Mouse (Mus musculus): Measurements from ENCODE around the gene Sult6b1.
A peak's percentile ranks its signal among the peaks of the same experiment; 100 is the strongest.

The Sult6b1 gene

DNA sequence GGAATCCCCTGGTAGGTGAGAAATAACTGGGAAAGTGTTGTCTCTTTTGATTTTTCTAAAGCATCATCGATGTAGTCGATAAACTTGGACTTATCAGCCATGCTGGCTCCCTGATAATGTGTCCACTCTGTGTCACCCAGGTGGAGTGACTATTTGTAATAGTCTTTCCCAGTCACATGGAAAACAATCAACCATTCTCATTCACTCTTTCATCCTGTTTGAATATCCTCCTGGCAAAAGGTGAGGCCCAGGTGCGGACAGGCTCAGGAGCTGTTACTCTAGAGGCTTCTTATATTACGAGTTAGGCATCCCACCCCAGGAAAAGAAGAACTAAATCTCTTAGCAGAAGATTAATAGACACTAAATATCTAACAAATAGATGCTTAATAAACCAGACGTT is at the start of gene Sult6b1:
TSS of gene Sult6b1 (minus strand) at position 101 of the 400 bp plus-strand sequence.
- DNase-seq (ENCODE audit: low spot score in 2 of 2) = no peak

DNA sequence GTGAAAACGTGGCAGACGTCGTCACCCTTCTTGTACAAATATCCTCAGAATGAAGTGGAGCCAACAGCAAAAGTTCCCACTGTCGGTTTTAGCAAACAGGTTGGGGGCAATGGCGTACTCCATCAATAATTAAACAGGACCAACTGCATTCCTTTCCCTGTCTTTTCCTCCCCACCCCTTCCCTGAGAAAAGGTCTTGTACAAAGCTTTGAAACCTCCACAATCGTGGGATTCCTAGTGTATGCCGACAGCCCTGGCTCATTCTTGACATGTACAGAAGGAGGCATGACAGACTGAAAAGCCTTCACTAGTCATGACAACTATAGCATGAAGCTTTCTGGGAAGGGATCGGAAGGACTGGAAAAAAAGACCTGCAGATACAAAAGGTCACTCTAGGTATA is 46.4 kb upstream of the Sult6b1 start:
- no peak for DNase-seq (ENCODE audit: low spot score in 2 of 2)

DNA sequence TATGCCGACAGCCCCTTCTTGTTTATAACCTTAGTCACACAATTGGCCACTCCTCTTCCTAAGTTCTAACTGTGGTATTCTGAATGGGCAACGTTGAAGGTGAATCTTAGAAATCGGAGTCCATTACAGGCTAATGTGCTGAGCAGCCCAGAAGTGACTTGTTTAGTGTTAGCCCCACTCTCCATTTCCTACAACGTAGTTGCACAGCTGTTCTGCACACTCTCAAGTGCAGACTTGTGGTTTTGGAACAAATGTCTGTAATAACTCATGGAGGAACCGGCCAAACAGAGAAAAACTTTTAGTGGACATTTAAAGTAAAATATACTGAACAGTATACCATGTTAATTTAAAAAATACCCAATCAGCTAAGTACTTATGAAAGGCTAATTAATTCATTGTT is 45.3 kb upstream of the Sult6b1 start:
- no peak for DNase-seq (ENCODE audit: low spot score in 2 of 2)

DNA sequence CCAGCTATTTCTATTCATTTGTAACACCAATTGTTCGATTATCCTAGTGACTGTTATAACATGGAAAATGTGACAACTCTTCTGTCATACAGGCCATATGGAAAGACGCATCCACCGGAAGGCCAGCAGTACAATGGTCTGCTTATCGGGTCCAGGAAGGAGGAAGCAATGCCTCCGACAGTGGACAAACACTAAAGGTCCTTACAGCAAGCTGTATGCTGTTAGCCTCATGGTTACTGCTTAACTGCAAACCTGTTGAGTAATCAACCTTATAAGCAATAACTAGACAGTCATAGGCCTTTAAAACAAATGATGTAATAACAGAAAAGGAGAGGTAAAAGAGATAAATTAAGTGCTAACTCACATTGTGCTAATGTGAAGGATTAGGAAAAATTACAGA is 44.4 kb upstream of the Sult6b1 start:
- DNase-seq (ENCODE audit: low spot score in 2 of 2) = no peak

DNA sequence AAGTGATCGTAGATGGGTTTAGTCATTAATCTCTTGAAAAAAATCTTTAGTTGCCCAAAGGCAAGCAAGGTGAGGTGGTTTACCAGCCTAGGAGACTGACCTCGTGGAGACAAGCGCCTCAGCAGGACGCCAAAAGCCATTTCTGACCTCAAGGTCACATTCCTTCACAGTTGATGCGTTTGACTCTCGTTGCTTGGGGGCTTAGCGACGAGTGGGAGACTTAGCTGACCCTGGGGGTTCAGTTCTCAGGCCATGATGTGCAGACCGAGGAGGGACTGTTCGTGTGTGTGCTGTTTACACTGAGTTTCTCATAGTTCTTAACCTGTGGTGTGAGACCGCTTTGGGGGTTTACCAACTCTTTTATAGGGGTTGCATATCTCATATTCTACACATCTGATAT is 35.8 kb upstream of the Sult6b1 start:
- no peak for DNase-seq (ENCODE audit: low spot score in 2 of 2)

DNA sequence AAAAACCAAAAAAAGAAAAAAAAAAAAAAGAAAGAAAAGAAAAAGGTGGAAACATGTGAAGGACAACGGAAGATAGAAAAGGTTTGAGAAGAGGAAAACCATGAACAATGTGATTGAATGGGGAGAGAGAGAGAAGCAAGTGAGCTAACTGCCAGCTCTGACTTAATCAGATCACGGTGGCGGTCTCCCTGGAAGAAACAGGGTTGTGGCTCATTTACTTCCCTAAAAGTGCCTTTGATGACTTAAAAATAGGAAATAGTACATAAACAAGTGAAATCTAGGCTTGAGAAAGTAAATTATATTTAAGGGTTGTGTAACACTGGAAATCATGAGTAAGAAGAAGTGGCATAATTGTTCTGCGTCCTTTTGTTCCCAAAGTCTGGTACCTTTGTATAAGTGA is 32.1 kb upstream of the Sult6b1 start:
- DNase-seq (ENCODE audit: low spot score in 2 of 2) = no peak

DNA sequence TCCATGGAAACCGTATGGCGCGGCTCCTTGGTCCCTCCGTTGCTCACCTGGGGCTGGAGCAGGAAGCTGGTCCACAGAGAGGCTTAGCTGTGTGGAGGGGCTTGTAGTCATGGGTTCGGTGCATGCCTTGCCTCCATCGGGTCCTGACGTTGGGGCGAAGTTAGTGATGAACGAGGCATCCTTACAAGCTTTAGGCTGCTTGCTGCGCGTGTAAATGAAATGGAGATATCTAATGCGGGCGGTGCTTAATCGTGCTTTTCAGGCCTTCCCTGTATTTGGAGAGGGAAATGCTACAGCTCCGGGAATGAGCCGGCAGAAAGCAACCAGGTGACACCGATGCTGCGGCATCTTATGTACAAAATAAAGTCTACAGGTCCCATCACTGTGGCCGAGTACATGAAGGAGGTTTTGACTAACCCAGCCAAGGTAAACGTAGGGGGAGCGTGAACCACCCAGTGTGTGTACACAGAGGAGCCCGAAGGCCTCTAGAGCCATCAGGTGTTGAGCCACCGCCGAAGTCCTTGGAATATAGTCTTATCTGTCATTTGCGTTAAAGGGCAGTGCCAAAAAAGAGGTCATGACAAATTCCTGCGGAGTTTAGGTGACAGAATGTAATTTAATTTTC is 30.5 kb upstream of the Sult6b1 start:
- DNase-seq (ENCODE audit: low spot score in 2 of 2) = no peak

DNA sequence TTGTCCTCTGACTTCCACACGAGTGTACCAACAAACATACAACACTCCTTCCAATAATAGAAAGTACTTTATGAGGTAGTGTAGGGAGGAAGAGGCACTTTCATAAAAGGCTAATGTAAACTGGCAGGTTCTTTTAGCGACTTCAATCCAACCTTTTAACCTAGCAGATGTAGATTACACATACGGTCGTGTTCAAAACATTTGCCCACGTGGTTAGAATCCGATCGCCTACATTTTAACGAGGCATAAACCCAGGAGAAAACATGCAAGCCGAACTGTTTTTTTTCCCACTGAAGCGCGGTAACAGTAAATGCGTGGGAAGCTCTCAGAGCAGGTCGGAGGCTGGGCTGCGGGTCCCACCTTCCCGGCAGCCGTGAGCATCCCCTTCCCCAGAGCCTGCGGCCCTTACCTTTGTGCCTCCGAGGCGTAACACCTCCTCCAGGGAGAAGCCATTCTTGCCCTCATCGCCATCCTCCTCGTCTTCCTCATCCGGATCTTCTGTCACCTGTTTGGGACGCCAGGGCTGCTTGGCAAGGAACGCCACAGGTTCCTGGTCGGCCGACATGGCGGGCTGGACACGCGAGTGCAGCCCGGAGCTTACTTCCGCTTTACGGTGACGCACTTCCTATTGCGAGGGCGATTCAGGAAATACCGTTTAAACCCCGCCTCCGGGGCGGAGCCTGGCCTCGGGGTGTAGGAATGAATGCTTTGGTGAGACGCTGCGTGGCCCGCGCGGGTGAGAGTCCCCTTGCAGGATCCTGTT is 29.9 kb upstream of the Sult6b1 start, which contains the start of the genes Cebpz and Ndufaf7:
TSS of gene Cebpz (minus strand) at position 601 of the 763 bp plus-strand sequence.
TSS of gene Ndufaf7 (plus strand) at position 671 of the 763 bp plus-strand sequence.
- DNase-seq (ENCODE audit: low spot score in 2 of 2) = peak; percentile 95 to 96

DNA sequence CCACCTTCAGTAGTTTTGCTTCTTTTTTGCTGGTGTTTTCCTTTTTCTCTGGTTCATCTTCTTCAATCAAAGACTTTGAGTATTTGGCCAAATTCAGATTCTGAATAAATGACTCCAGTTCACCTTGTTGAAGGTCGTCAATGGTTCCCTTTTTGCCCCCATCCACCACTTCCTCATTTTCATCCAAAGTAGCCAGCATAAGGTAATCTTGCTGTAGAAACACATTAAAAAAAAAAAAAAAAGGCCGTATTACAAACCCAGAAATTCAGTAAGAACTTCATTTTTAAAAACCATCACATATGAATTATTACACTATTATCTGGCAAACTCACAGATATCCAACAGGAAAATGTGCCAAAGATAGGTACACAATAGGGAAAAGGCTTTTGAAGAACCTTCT is 29.1 kb upstream of the Sult6b1 start:
- DNase-seq (ENCODE audit: low spot score in 2 of 2) = no peak

DNA sequence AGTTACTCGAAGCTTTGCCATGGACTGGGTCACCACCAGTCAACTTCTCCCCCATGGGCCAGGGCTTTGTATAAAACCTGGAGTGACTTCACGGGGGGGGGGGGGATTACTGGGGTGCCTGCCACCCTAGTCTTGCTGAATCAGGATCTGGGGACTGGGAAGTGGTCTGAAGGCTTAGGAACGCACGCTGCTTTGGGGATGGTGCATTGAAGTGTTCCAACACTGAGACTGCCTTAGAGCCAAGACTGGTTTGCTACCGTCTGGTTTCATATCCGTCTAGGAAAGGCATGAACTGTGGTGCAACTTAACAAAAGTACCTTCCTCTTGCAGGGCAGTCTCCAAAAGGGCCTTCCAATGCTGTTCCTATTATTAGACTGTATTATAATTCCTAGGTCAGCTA is 10.9 kb upstream of the Sult6b1 start:
- DNase-seq (ENCODE audit: low spot score in 2 of 2) = peak in 1 of 2 experiments; percentile 12

DNA sequence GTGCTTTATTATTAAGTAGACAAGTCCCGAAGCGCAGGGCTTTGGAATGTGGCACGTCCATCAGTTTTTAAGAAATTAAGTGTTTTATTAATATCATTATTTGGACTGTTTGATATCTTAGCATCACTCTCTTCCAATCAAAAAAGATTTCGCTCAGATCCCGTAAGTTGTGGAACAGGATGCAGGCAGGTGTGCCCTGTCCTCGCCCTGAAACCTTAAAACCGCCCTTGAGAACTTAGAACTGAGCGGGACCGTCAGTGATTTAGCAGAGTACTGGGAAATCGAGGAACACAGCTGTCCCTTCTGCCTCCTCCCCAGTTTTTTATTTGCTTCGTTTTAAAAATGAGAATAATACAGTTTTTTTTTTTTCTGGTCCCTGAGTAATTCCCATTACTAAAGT is 10.1 kb upstream of the Sult6b1 start:
- DNase-seq (ENCODE audit: low spot score in 2 of 2) = no peak

DNA sequence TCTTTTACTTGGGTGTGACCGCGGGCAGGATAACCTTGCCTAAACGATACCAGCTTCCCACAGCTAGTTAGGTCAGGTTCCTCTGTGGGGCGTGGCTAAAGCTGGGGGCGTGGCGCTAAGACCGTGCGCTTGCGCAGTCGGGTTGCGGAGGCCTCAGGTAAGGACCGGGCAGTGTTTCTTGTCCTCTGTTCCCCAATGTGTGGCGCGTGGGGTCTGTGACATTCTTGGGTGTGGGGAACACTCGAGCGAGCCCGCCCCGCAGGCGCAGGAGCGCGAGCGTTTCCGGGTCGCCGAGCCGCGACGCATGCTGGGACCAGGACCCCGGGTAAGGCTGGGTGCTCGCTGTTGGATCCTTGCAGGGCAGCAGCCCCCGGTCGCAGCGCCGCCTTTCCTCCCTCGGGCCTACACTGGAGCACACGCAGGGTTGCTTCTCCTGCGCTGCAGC is 9.6 kb upstream of the Sult6b1 start, which contains the start of gene Cebpzos:
TSS of gene Cebpzos (plus strand) at position 132 of the 445 bp plus-strand sequence.
- peak; percentile 82 to 84 for DNase-seq (ENCODE audit: low spot score in 2 of 2)

DNA sequence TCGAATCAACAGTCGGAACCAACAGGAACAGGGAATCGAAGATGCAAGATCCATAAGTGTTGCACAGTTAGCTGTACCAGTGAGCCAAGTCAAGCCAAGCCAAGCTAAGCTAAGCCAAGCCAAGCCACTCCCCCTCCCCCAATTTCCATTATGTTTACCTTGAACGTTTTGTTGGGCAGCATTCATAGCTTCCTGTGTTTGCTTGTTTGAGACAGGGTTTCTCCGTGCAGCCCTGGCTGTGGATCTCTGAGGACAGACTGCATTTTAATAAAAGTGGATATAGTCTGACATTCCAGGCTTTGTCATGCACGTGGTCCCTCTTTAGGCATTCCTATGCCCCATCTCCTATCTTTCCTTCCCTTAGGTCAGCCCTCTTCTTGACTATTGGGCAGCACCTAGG is 9.0 kb upstream of the Sult6b1 start:
- no peak for DNase-seq (ENCODE audit: low spot score in 2 of 2)

DNA sequence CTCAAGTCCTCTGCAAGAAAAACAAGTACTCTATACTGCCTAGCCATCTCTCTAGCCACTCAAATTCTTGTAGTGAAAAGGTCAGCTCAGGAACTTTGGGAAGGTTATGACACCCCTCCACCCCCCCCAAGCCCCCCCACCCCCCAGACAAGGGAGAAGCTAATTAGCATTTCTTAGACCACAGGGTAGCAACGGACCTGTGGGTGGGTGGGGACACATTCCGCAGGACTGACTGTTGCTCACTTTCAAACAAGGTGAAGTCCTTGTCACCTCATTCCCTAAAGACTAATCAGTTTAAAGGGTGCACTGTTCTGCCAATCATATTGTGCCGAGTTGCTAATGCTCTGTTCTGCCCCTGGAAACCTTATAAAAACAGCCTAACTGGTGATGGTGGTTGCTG is 7.1 kb upstream of the Sult6b1 start:
- DNase-seq (ENCODE audit: low spot score in 2 of 2) = no peak

DNA sequence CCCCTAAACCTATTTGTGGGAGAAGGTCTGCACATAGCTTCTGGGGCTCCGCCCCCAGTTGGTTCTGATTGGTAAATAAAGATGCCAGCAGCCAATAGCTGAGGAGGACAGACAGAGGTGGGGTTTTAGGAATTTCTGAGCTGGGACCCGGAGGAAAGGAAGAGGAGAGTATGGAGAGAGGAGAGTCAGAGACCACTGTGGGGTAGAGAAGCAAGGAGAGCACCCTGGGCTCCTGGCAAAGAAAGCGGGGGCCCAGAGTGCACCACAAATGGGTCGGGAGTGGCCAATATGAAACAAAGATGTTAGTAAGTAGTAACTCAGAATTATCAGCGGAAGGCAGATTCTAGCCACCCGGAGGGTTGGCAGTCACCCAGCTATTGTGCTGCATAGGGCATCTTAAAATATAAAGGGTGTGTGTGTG is 6.1 kb upstream of the Sult6b1 start:
- DNase-seq (ENCODE audit: low spot score in 2 of 2) = no peak

DNA sequence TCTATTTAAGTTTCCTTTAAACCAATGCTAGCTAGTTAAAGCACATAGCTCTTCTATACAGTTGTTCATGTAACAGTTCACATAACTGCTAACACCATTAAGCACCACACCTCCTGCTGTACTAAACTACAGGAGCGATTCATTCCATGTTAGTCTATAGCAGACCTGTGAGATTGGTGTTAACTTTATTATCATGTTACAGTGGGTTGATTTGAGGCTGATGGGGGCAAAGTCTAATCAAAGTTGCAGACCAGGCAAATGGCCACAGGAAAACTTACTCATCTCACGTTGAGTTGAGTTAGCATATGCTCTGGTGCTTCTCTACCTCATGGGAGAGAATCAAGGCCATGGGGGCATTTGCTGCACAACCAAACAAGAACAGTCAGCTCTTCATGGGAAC is 2.6 kb upstream of the Sult6b1 start:
- no peak for DNase-seq (ENCODE audit: low spot score in 2 of 2)

DNA sequence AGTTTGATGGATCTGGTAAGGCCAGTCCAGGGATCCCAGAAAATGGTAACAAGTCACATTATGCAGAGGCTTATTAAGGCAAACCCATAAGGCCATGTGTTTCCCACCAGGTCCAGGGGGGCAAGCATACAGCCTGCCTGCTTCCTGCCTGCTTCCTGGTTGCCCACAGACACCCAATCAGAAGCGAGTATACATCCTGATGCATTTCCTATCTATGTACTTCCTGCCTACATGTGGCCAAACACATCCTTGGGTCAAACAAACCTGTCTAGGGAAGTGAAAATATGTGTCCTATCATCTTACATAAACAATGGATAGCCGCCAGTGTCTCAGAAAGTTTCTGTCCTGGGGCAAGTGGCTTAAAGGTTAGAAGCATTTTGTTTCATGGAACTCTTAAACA is 3.6 kb downstream of the Sult6b1 start:
- DNase-seq (ENCODE audit: low spot score in 2 of 2) = no peak

DNA sequence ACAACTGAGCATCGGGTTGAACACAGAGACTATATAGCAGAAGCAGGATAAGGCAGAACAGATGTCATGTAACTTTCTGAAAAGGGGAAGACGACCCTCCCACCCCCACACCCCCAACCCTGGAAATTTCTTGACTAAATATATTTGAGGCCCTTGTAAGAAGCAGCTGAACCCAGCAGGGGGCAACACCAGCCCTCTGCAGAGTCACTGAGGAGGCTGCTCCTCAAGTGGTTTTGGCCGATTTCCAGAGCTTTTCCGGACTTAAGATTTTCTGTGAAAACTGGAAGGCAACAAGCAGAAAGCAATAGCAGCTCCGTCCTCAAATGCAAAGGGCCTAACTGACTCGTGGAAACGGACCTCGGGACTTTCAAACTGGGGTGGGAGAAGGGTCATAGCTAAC is 11.4 kb downstream of the Sult6b1 start:
- peak in 1 of 2 experiments; percentile 13 for DNase-seq (ENCODE audit: low spot score in 2 of 2)

DNA sequence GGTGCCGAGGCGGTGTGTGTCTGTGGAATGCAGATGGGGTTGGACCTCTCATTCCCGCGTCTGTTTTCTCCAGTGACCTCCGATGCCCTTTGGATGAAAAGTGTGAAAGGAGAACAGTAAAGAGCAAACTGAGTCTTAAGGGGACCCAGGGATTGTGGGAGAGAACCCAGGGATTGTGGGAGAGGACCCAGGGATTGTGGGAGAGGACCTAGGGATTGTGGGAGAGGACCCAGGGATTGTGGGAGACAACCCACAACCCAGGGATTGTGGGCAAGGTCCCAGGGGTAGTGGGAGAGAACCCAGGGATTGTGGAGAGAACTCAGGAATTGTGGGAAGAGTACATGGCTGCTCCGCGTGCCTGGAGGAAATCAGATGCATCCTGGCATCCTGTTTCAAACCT is 11.8 kb downstream of the Sult6b1 start:
- no peak for DNase-seq (ENCODE audit: low spot score in 2 of 2)

DNA sequence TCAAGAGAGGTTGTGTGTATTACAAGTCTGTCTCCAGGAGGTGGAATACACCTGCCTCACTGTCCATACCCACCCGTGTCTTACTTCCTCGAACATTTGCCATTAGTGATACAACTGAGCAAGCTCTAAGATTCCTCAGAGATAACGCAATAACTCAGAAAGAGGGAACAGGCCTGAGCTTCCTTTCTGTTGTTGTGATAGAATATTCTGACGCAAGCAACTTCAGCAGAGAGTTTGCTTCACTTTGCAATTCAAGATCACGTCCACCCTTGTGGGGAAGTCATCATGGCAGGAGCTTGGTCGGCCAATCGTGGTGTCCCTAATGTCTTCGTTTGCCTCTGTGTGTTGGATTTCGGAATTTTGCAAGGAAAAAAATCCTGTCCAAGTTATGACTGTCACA is 15.8 kb downstream of the Sult6b1 start:
- no peak for DNase-seq (ENCODE audit: low spot score in 2 of 2)

DNA sequence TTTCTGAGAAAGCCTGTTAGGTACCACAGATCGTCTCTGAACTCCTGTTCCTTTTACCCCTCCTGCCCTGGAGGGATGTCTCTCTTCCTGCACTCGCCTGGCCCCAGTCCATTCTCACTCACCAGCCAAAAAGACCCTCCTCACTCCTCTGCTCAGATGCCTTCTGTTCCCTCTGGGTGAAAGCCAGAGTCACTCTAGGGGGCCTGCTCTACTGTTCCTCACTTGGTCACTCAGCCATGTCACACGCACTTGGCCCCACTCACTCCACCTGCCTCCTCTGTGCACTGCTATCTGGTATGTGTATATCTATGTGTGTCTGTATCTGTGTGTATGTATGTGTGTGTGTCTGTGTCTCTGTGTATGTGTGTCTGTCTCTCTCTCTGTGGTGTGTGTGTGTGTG is 17.6 kb downstream of the Sult6b1 start:
- no peak for DNase-seq (ENCODE audit: low spot score in 2 of 2)

DNA sequence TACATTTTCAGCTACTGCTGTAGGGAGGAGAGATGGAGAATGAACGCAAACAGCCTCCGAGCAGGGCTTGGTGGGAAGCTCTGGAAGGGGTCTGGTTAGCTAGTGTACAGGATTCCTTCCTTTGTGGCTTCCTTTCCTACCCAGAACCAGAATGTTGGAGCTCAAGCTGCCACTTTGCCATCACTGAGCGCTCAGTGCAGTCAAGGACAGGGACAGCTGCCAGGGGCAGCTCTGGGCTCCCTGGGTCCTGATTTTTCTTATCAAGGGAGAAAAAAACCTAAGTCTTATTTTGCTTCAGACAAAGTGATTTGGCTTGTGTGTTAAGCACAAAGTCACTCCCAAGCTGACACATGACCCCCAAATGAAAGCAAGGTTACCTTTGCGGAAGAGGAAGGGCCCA is 18.2 kb downstream of the Sult6b1 start:
- DNase-seq (ENCODE audit: low spot score in 2 of 2) = no peak

Data from frontal cortex, postnatal 14 days (tissue).